Mouse (Mus musculus) lung, adult 2 months (tissue): ENCODE measurements around the gene Slc24a4.

Source experiments
- CTCF ChIP-seq: fragments of 200-500 bp; IDR thresholded peaks from 2 replicates; pipeline ENCODE4 v1.5.1; 2011; ENCODE audit warnings: mild to moderate bottlenecking, low read length, control low read depth; ENCODE audit not compliant: insufficient read depth
- POLR2A ChIP-seq: fragments of 200-500 bp; IDR thresholded peaks from 2 replicates; pipeline ENCODE4 v1.6.1; 2011; ENCODE audit warnings: low read depth, mild to moderate bottlenecking, control low read depth, low read length, borderline replicate concordance; ENCODE audit errors: extremely low read depth

DNA sequence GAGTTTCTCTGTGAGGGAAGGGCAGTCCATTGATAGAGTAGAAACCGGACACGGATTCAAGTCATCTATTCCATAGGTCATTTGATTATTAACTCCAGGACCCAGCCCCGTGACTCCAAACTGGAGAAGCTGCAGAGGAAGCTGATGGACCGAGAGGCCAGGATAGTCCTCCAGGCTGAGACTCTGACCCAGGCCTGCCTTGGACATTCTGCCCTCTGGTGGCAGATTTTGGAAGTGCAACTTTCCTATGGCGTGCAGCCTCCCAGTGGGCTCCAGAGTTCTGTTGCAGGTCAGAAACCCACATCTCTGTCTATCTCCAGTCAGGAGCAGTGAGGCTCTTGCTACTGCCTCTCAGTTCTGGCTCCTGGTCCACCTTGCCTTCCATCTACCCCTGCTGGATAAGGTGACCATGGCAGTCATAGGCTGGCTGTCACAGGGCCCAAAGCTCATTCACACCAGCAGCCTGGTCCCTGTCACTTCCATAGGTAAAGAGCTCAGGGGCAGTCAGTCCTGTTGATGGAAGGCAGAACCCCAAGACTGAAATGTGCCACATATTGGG is 53.3 kb downstream of the Slc24a4 start:
- peak; percentile 93 for TF ChIP-seq CTCF
- TF ChIP-seq POLR2A: no peak
